Mouse (Mus musculus): ENCODE results near the gene a.

- TF ChIP-seq GATA1 (IDR thresholded peaks at IDR 0.05; ENCODE audit: borderline replicate concordance, low read length) (no peak), CTCF (IDR thresholded peaks at IDR 0.05; ENCODE audit: low read depth, low read length) (no peak)
Observed at GRCm38 (mm10) chr2:154779648-154780047, 11.6 kb upstream of the a start.

All from G1E (cell line).